Mouse (Mus musculus) embryonic fibroblast, embryonic 13.5 days (primary cell): ENCODE measurements around the gene Naa50.

Experiments used
- CTCF ChIP-seq: IDR thresholded peaks from 2 replicates; pipeline ENCODE4 v1.5.1; 2011; ENCODE audit warnings: mild to moderate bottlenecking, control low read depth, low read length, moderate library complexity, borderline replicate concordance; ENCODE audit not compliant: insufficient read depth
- POLR2A ChIP-seq: IDR thresholded peaks from 2 replicates; pipeline ENCODE4 v1.6.1; 2011; ENCODE audit warnings: low read depth, mild to moderate bottlenecking, control low read depth, low read length, moderate library complexity

DNA sequence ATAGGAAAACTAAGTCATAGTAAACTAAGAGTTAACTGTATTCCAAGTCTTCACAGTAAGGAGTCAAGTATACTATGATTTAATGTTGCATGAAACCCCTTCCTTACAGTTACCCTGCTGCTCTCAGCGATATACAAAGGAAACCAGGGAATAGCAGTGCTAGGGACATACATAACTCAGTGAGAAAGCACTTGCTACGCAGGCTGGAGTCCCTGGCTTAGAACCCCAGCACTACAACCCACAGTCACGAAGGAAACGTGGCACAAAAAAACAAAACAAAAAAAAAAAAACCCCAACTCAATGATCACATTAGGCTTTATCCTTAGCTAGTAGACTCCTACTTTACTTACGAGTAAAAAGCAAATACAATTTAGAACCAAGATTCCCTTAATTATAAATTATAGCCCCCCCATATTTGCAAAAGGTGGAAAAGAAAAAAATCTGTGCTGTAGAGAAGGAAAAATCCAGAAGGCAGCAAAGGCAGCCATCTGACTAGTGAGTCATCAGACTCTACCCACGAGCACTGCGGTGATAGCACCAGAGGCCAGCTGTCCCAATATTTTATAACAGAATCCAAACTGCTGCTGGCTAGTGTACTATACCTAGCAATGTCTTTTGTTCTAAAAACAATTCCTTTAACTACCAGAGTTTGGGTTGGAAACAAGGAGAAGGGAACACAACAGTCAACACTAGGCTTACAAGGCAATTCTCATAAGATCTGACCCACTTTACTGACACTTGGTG is 16.5 kb upstream of the Naa50 start:
- TF ChIP-seq CTCF (no peak), POLR2A (no peak)
